Mouse (Mus musculus): ENCODE measurements around the gene Gfy. TPM values are rescaled to one million over a fixed set of nuclear protein-coding genes. Genes with fewer than 3 reads are reported as not detected.

Gene Gfy
- total RNA-seq, 2 experiments from 2014 or later = 0.26 to 0.40 TPM

DNA sequence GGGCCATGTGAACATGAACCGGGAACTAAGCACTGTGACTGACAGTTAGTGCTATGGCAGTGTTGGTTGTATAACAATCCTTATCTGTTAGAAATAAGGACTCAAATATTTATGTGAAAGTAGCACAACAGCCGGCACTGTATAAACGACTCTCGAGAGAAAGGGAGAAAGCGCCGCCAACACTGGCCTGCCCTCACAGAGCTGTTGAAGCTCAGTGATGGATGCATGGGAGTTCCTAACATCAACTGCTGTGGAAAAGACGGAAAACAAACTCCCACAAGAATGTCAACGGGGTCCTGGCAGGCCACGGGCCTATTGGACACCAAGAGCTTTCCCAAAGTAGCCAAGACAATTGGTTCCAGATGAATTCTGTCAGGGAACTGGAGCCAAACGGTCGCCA, 28.1 kb downstream of the Gfy start:
- no peak for DNase-seq (ENCODE audit: low spot score in 2 of 2)

DNA sequence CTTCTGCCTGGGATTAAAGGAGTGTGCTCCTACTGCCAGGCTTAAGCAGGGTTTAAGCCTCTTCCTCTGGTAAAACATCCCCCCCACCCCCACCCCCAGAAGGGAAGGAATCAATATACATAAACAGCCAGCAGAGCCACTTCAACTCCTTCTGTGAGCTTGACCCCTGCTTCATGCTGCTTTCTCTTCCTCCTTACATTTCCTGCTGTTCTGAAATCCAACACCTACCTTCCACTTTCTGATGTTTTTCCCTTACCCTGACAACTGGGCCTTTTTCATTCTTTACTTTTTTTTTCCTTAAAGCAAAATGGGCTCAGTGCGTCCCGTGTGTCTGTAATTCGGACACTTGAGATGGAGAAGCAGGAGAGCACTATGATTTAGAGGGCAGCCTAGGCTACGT, 29.0 kb downstream of the Gfy start:
- DNase-seq (ENCODE audit: low spot score in 2 of 2) = no peak

DNA sequence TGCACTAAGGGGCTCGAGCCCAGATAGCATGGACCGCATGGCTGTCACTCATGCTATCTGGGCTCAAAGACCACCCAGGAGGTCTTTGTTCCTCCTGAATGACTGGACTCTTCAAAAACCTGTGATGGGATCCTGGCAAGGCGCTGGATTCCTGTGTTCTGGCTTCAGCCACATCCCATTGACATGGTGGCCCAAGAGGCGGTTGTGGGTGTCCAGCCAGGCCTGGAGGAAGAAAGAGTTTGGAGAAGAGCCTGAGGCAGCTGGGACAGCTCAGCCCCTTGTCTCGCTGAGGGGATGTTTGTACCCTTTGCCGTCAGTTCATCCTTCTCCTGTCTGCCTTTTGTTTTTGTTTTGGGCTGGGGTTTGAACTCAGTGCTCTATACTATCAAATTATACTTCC, 29.8 kb downstream of the Gfy start:
- DNase-seq (ENCODE audit: low spot score in 2 of 2) = no peak

DNA sequence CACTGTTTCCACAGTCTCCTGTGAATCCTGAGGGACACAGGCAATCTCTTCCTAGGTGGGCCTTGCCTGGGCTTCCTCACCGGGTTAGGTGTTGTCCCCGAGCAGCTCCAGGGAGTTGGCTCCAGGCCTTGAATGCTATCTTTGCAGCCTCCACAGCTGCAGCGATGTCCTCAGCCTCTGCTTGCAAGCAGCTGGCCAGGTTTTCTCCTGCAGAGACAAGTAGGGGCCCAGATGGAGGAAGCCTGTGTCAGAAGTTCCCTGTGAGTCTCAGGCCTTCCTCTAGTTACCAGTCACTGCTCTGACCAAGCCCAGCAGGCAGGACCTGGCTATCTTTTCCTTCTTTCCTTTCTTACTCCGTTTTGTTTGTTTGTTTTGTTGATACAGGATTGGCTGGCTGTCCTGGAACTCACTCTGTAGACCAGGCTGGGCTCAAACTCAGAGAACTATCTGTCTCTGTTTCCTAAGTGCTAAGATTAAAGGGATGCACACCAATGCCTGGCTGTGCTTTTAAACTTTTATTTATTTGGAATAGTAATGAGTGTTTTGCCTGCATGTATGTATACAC, 30.8 kb downstream of the Gfy start:
- no peak for DNase-seq (ENCODE audit: low spot score in 2 of 2)

DNA sequence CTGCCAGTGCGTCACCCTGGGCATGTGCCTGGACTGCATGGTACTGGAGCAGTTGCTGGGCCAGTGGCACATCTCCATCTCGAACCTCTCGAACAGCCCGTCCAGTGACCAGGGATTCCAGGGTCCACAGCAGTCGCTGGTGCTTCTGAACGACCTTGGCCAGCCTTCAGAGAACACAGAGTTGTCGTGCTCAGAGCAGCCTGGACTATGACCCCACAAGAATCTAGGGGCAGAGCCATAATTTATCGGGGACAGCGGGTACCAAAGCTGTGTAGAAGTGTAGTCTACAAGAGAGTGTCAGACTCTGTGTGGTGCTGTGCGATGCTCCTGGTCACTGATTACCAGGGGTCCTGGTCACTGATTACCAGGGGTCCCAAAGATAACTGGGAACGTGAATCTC, 31.5 kb downstream of the Gfy start:
- DNase-seq (ENCODE audit: low spot score in 2 of 2) = no peak

DNA sequence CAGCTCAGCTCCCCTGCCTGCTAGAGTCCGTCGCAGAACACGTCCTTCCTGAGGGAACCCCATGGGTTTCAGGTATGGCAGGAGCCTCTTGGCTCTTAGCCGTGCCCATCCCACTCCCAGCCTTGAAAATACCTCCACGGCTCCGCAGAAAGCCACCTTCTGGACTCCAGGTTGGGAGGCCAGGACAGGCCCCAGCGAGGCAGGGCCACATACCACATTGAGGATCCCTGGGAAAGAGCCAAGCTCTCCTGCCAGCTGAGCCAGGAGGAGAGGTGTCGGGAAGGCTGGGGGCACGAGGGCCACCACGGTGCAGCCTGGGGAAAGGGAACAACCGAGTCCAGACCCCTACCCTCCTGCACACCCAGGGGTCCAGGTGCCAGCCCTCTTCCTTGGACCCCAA, 32.1 kb downstream of the Gfy start:
- DNase-seq (ENCODE audit: low spot score in 2 of 2) = no peak

DNA sequence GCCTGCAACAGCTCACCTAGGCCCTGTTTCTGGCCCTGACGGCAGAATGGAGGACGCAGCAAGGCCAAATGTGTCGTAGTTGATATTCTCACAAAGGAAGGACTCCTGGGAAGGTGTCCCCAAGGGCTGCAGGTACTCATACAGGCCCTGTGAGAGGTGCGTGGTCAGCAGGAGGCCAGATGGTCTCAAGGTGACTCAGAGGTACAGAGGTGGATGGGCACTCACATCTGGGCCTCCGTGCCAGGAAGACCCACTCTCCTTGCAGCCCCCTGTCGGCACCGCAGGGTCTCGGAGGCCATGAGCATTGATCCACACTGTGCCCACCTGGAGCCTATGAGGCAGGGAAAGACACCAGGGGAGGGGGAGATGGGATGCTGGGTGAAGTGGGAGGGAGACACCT, 33.9 kb downstream of the Gfy start:
- DNase-seq (ENCODE audit: low spot score in 2 of 2) = no peak

DNA sequence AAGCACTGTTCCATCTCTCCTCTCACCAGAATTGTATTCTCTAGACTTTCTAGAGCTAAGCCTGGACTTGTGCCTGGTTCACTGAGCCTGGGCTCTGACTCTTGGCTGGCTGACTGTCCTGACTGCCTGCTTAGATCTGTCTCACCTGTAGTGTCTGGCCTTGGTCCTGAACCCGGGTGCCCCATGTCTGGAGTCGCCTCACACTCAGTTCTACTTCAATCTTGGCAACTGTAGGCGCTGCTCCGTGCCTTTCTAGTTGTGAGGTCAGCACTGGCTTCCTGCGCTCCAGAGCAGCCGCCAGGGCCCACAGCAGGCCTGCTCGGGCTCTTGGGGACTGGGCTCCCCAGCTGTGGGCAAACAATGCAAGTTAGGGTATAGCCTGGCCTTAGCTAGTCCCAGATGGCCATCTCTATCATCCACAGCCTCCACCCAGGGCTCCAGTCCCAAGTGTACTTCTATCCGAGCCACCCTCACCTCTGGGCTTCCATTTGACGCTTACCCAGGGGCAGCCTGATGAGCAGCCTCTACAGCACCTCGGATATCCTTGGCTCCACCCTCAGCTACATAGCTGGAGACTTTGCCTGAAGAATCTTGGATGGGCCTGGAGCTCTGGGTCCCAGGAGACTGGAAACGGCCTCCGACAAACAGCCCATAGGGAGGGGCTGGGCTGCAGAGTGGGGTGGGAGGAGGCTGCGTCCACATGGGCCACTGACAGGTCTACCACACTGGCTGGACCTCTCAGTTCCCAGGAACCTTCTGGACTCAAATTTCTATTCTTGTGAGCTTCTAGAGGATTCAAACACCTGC, 34.8 kb downstream of the Gfy start:
- no peak for DNase-seq (ENCODE audit: low spot score in 2 of 2)

DNA sequence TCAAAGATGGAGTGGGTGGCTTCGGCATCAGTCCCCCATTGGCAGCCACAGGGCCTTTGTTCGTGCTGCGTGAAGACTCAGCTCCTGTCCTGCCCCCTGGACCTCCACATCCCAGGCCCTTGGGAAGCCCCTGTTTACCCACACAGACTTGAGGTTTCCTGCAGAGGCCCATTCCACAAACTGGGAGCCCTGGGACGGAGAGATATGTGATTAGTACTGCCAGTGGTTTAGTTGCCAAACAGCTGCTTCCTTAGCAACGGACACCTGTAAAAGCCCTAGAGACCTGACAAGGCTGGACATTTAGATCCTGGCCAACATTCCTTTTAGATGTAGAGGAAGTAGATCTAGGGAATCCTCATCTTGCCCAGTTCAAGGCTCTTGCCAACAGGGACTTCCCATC, 37.5 kb downstream of the Gfy start:
- no peak for DNase-seq (ENCODE audit: low spot score in 2 of 2)

DNA sequence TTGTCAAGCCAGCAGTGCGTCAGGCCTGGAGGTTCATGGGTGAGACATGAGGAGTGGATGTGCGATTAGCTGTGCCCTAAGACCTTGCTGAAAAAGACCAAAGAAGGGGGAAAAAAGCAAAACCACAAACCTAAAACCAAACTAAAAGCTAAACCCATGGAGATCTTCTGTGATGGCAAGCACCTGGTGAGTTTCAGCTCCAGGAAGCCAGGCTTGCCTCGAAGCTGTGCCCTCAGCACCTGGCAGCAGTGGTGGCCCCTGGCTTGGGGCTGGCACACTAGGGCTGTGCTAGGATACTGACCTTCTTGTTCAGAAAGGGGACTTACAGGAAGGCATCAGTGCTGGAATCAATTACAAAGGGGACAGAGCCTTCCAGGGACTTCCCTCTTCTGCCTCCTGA, 38.0 kb downstream of the Gfy start:
- DNase-seq (ENCODE audit: low spot score in 2 of 2) = no peak

DNA sequence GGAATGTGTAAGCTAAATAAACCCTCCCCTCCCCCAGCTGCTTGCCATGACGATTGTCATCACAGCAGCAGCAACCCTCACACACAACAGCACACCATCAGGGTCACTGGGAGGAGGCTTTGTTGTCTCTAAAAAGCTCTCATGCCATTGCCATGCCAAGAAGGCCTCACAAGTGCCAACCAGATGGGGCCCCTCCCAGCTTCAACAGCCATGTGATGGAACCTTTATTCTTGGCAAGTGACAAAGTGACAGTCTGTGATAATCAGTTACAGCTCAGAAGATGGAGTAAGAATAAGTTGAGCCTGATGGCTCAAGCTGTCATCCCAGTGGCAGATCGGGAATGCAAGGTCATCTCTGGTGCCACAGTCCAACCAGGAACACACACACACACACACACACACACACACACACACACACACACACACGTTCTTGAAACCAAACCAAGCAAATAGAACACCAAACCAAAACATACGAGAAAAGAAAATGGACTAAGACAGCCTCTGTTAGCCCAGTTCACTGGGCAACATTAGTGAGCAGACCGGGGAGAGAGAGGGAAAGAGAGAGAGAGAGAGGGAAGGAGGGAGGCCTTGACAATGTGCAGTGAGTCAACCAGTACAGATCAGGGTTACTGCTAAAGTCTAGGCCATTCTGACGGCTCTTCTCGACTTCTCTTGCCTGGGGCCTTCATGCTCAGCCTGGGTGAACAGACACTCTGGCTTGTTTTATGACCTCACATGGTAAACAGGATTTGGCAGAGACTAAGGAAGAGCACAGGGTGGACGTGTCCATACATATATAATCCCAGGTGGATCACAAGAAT, 39.3 kb downstream of the Gfy start:
- DNase-seq (ENCODE audit: low spot score in 2 of 2) = no peak

DNA sequence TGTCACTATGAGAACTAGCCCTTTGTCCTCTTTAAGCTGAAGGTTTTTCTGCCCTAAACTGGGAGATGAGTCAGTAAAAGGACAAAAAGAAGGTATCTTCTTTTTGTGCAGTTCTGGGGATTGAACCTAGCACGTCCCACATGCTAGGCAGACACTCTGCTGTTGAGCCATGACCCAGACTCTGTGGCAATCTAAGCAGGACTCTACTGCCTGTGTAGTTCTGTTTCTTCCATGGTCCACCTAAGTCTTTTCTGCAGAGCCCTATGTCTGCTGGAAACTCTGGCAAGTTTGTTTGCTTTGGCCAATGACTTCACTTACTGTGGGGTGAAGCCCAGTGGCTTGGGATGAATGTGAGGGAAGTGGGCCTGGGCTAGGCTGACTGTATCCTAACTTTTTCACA, 41.0 kb downstream of the Gfy start:
- no peak for DNase-seq (ENCODE audit: low spot score in 2 of 2)

DNA sequence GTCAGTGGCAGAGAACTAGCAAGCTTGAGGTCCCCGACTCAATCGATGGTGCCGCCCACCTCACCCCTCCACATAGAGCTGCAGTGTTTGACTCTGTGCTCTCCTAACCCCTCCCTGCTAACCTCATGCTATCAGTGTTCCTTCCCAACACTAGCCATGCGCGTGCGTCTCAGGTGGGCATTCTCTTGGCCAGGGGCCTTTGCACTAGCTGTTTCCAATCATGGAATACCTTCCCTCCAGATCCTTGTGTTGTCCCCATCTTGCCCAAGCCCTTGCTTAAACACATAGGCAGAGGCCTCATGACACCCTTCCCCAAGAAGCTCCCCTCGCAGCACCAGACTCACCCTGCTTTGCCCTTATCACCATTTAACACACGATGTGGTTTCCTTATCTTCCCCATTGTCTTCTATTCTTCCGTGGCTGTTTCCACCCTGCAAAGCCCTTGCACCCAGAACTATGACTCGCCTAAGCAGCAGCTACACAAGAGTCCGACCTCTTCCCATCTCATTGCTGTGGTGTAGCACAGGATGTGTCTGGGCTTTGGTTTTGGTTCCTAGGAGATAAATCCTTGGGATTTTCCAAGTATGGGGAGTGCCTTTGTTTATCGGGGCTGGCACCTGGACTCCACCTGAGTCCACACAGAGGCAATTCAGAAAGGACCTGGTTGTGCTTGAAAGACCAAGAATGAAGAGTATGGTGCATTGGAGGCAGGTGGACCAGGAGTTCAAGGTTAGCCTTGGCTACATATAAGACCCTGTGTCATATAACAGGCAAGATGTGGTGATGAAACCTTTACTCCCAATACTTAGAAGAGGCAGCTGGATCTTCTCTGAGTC, 42.0 kb downstream of the Gfy start:
- DNase-seq (ENCODE audit: low spot score in 2 of 2) = no peak

DNA sequence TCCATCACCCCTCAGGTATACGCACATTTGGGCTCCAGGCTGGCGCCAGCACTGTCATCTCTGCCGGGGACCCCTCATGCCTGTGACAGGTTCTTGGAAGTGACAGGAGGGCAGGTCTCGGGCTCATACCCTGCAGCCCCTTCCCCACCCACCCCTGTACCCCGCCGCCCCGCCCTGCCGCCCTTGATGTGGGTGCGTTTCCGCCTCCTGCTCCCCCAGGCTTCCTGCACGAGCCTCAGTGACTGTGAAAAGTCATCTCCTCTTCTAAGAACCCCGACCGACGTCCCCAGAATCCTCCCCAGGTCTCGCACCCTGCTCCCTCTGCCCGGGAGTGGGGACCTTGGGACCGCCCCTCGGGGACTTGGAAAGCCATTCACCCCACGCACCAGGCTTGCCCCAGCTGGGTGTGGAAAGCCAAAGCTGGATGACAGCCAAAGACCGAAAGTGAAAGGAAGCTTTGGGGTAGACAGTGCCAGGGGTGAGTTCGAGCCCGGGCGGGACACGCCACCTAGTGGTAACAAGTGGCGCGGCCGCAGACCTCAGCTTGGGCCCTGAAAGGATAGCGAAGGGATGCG, 43.3 kb downstream of the Gfy start, which contains the start of the genes Gm45713 and Flt3l:
Gm45713 (minus strand) TSS at position 239 of the 575 bp plus-strand sequence.
Flt3l (minus strand) TSS at position 440 of the 575 bp plus-strand sequence.
- peak; percentile 87 to 90 for DNase-seq (ENCODE audit: low spot score in 2 of 2)

DNA sequence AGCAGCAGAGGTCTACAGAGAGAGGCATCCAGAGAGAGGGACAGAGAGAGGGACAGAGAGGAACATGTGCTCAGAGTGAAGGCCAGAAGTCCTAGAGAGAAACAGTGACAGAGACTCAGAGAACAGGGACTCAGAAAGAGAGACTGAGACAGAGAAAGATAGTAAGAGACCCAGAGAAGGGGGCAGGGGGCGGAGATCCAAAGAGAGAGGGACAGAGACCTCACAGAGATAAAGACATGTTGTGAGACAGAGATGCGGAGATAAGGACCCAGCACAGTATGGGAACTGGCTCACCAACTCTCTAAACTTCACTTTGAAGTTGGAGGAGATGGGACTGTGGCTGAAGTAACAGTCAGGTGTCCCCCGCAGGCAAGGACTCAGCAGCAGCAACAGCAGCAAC, 44.0 kb downstream of the Gfy start:
- DNase-seq (ENCODE audit: low spot score in 2 of 2) = no peak

DNA sequence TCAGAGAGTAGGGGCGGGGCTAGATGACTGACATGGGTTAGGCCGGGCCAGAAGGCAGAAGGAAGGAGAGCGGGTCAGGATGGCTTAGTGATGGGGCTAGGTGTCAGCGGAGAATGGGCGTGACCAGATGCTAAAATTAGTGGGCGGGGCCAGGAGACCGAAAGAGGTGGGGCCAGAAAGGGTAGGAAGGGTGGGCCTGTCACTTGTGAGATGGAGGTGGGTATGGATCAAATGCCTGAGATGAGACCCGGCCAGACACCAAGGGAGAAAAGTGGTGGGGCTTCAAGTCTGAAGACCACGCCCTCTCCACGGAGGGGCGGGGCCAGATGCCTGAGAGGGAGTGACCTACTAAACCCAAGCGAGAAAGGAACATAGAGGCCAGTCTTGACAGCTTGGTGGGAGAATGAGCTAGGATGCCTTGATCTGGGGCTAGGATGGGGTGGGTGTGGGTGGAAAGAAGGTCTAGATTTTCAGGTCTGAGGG, 44.8 kb downstream of the Gfy start:
- no peak for DNase-seq (ENCODE audit: low spot score in 2 of 2)

DNA sequence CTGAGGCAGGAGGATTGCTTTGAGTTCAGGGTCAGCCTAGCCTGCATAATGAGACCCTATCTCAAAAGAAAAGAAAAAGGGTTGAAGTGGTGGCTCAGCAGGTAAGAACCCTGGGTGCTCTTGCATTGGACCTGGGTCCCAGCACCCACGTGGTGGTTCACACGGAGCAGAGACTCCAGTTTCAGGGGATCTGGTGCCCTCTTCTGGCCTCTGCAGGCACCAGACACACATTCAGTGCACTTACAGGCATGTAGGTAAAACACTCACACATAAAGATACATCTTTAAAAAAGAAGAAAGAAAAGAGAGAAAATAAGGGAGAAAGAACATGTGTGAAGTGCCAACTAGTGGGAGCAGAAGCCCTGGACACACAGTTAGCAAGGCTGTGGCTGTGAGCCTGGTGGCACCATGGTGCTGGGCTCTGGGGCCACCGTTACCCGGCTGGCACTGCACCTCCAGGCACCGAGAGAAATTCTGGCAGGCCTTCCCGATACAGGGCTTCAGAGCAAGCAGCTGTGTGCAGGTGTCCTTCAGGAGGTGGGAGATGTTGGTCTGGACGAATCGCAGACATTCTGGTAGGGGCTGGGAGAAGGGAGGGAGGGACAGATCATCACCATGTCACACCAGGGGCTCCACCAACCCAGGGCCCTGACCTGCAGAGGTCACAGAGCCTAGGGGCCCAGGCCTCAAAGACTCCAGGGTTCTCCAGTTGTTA, 45.8 kb downstream of the Gfy start:
- DNase-seq (ENCODE audit: low spot score in 2 of 2) = no peak

DNA sequence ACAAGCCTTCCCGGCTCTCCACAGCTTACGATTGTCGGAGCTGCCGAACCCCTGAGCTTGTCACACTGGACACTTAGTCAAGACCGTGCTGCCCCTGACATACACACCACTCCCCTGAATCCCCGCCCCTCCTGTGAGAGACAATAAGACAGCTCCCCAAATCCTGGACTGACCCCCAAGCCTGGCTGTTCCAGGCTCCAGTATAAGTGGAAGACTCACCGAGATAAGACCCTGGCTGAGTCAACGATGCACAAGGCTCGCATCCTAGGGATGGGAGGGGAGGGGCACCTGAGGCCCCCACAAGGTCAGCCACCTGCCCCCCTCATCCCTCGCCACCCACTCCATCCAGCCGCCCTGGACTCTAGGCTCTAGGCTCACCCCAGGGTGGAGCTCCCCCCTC, 47.5 kb downstream of the Gfy start:
- DNase-seq (ENCODE audit: low spot score in 2 of 2) = no peak

DNA sequence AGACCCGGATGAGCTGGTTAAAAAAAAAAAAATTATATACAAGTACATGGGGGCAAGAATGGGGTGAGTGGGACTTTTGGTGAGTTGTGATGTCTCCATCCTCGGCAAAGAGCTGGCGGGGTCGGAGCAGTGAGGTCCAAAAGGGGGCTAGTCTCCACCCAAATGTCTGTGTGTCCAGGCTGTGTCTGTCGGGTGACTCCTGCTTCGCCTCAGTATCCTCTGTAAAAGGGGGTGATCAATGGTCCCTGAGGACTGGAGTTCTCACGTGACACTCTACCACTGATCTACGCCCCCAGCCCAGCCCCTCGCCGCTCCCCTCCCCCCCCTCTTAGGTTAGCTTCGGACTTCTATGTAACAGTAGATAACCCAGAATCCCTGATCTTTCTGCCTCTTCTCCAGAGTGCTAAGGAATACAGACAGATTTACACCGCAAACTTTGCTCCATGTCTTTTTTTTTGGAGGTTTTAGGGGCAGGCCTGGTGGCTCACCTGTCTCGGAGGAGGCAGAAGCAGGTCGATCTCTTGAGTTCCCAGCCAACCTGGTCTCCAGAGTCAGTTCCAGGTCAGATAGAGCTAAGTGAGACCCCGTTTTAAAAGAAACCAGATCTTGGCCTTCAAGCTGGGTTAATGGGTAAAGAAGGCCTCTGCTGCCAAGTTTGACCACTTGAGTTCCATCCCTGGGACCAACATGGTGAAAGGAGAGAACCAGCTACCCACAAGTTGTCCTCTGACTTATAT, 49.4 kb downstream of the Gfy start:
- DNase-seq (ENCODE audit: low spot score in 2 of 2) = no peak
